Mouse (Mus musculus): Measurements from ENCODE around the gene Syn2.

- no peak for TF ChIP-seq CTCF (IDR thresholded peaks at IDR 0.05; ENCODE audit: low read depth, low read length)
- no peak for TF ChIP-seq GATA1 (IDR thresholded peaks at IDR 0.05; ENCODE audit: borderline replicate concordance, low read length)
Measured at GRCm38 (mm10) chr6:115318811-115319210, 184.1 kb downstream of the Syn2 start.

Measured in G1E (cell line).